Mouse (Mus musculus): Measurements from ENCODE around the gene Gm20388. TPM values are rescaled to one million over a fixed set of nuclear protein-coding genes. Genes with fewer than 3 reads are reported as not detected.
A peak's percentile ranks its signal among the peaks of the same experiment; 100 is the strongest.

Gene Gm20388
- polyA plus RNA-seq, 1 experiment from 2014 or later, result 5.5 TPM

GRCm38 (mm10) chr8:124067059-124067750, 4156.6 kb downstream of the Gm20388 start:
- H3K36me3 ChIP-seq (replicated peaks), result no peaks in the 10 kb centered on the region
- no peak for DNase-seq (ENCODE audit: extremely low spot score, low spot score)
- H3K9me3 ChIP-seq, result no peaks in the 10 kb centered on the region
- H3K27ac ChIP-seq, result no peak overlapping the region
- peaks cover 15% of the 10 kb centered on the region for H3K4me1 ChIP-seq
- WGBS, result 79% methylated on average over 4 of the region's 4 CpGs
- H3K27me3 ChIP-seq (ENCODE audit: poor library complexity, severe bottlenecking), result no peaks in the 10 kb centered on the region
- H3K4me3 ChIP-seq, result no peak overlapping the region

DNA sequence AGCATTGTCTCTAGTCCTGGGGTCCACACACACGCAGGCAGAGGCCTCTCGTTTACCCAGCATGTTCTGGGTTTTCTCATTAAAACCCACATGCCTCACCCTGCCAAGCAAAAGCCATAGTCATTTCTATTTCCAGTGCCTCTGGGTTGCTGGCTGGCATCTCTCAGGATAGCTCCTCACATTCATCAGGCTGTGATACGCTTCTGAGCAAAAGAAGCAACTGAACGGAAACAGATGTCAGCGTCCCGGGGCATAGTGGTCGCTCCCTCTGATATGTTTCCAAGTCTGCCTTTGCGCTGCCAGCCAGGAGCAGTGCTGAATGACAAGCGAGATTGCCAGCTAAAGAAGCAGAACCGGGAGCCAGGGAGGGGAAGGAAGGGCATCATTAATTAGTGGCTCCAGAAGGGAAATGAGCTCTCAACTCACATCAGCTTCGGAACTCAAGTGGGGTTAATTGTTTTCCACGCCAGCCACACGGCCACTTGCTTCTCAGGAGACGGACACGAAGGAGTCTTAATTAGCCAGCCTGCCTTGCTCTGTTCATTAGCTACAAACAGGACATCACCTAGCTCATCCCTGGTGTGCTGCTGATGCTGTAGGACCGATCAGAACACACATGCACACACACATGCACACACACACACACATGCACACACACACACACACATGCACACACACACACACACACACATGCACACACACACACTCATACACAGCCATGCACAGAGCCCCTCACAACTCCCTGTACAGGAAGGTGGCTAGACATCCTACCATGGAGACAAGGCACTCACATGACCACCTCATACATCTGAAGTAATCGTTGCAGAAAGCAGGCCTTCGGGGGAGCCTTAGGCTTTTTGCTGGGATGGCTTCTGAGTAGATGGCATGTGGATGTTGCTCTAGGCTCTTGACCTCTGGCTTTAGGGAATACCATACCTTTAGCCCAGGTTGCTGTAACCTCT, 4160.0 kb downstream of the Gm20388 start:
- H3K4me3 ChIP-seq, result no peak overlapping the region
- peak; percentile 32 for DNase-seq (ENCODE audit: extremely low spot score, low spot score)
- no peaks in the 10 kb centered on the region for H3K36me3 ChIP-seq (replicated peaks)
- H3K27ac ChIP-seq, result no peak overlapping the region; the same call in 1 of the 2 replicates
- H3K9me3 ChIP-seq, result no peaks in the 10 kb centered on the region
- 56% methylated on average over 18 of the region's 18 CpGs for WGBS
- H3K27me3 ChIP-seq (ENCODE audit: poor library complexity, severe bottlenecking), result no peaks in the 10 kb centered on the region
- peaks cover 15% of the 10 kb centered on the region for H3K4me1 ChIP-seq

GRCm38 (mm10) chr8:124075977-124076376, 4165.3 kb downstream of the Gm20388 start:
- no peak overlapping the region for H3K27ac ChIP-seq
- H3K4me1 ChIP-seq, result peaks cover 18% of the 10 kb centered on the region
- WGBS, result 74% methylated on average over 8 of the region's 8 CpGs
- H3K4me3 ChIP-seq, result no peak overlapping the region
- H3K36me3 ChIP-seq (replicated peaks), result no peaks in the 10 kb centered on the region
- no peak for DNase-seq (ENCODE audit: extremely low spot score, low spot score)
- no peaks in the 10 kb centered on the region for H3K27me3 ChIP-seq (ENCODE audit: poor library complexity, severe bottlenecking)
- H3K9me3 ChIP-seq, result no peaks in the 10 kb centered on the region

GRCm38 (mm10) chr8:124076416-124076815, 4165.8 kb downstream of the Gm20388 start:
- no peaks in the 10 kb centered on the region for H3K36me3 ChIP-seq (replicated peaks)
- peak overlapping the region; percentile 5; the same call in 1 of the 2 replicates for H3K27ac ChIP-seq
- H3K9me3 ChIP-seq, result no peaks in the 10 kb centered on the region
- WGBS, result 74% methylated on average over 3 of the region's 3 CpGs
- peaks cover 16% of the 10 kb centered on the region for H3K4me1 ChIP-seq
- DNase-seq (ENCODE audit: extremely low spot score, low spot score), result no peak
- no peaks in the 10 kb centered on the region for H3K27me3 ChIP-seq (ENCODE audit: poor library complexity, severe bottlenecking)
- no peak overlapping the region for H3K4me3 ChIP-seq

- H3K4me1 ChIP-seq, result peaks cover 16% of the 10 kb centered on the region
- no peak overlapping the region for H3K4me3 ChIP-seq
- no peaks in the 10 kb centered on the region for H3K9me3 ChIP-seq
- no peak overlapping the region for H3K27ac ChIP-seq
- DNase-seq (ENCODE audit: extremely low spot score, low spot score), result no peak
- WGBS, result 89% methylated on average over 8 of the region's 8 CpGs
- no peaks in the 10 kb centered on the region for H3K36me3 ChIP-seq (replicated peaks)
- no peaks in the 10 kb centered on the region for H3K27me3 ChIP-seq (ENCODE audit: poor library complexity, severe bottlenecking)
Observed at GRCm38 (mm10) chr8:124077377-124077776, 4166.7 kb downstream of the Gm20388 start.

DNA sequence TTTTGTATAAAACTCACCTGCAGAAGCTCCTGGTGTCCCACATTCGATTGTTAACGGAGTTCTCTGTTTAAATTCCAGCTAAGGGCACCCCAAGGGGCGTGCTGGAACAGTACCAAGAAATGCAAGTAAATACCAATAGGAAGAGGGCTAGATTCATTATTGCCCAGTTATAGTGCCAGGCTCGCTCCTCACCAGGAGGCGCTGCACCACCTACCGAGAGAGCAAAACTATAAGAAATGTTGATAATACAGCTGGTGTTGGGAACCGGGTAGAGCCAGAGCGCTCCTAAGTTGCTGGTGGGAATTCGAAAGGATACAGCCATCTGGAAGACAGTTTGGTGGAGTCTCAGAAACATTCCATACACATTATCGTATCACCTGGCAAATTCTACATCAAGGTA, 4167.4 kb downstream of the Gm20388 start:
- H3K27me3 ChIP-seq (ENCODE audit: poor library complexity, severe bottlenecking), result no peaks in the 10 kb centered on the region
- no peak for DNase-seq (ENCODE audit: extremely low spot score, low spot score)
- H3K9me3 ChIP-seq, result no peaks in the 10 kb centered on the region
- WGBS, result 87% methylated on average over 10 of the region's 10 CpGs
- H3K4me3 ChIP-seq, result no peak overlapping the region
- no peaks in the 10 kb centered on the region for H3K36me3 ChIP-seq (replicated peaks)
- H3K4me1 ChIP-seq, result peaks cover 16% of the 10 kb centered on the region
- no peak overlapping the region for H3K27ac ChIP-seq

DNA sequence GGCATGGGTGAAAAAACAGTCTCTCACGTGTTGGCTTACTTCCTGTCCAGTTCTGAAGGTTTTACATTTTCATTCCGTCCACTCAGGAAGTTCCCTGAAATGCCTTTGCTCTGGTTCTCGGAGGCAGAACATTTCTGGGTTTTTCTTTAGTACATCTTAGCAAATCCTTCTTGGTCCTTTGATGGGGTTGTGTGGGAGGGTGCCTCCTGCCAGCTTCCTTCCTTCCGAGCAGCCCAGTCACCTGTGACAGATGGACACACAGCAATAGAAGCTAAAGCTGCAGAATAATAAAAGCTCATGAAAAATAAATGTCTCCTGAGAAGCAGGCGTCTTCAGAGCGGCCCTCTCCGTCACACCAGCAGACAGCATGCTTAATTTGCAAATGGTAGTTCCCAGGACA, 4168.3 kb downstream of the Gm20388 start:
- H3K4me3 ChIP-seq, result no peak overlapping the region
- no peaks in the 10 kb centered on the region for H3K36me3 ChIP-seq (replicated peaks)
- no peaks in the 10 kb centered on the region for H3K9me3 ChIP-seq
- no peak for DNase-seq (ENCODE audit: extremely low spot score, low spot score)
- peaks cover 16% of the 10 kb centered on the region for H3K4me1 ChIP-seq
- WGBS, result 88% methylated on average over 7 of the region's 7 CpGs
- H3K27ac ChIP-seq, result no peak overlapping the region
- no peaks in the 10 kb centered on the region for H3K27me3 ChIP-seq (ENCODE audit: poor library complexity, severe bottlenecking)

DNA sequence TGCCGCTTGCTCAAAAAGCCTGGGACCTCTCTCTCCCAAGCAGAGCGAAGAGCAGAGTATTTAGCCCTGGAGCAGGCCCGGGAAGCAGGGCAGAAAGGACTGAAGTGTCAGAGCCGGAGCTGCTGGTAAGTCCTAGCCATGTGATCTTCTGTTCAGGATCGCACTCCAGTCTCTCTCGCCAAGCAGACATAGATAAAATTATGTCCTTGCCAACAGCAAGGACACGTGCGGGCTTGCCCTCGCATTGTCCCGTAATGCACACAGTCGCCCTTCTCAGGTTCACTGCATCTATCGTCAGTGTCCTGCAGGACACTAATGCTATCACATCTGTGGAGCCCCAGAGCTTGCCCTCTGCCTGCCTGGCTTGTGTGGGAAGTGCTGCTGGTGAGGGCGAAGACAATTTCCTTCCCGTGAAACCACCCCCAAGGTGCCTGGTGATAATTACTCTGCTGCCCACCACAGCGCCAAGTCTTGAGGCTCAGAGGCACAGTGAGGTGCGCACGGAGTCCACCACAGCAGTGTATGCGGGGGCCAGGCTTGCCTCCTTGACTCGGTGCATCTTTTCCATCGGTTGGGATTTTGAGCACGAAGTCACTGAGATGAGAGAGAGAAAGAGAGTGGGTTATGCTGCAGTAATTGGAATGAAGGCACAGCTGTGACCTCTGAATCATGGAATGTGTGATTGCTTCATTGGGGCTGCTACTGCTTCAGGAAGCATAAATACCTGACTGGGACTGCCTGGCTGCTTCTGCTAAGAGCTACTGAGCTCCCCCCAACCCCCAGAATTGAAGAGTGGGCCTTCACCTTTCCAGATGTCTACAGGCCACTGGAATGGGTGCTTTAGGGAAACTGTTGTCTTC, 4170.1 kb downstream of the Gm20388 start:
- Histone ChIP-seq H3K4me1 (peaks cover 16% of the 10 kb centered on the region), H3K27ac (0 out of 2 replicates have a peak overlapping the region, but pooled peaks have one; percentile 51), H3K27me3 (ENCODE audit: poor library complexity, severe bottlenecking) (no peaks in the 10 kb centered on the region), H3K4me3 (no peak overlapping the region), H3K9me3 (no peaks in the 10 kb centered on the region), H3K36me3 (replicated peaks) (no peaks in the 10 kb centered on the region)
- WGBS, result 87% methylated on average over 21 of the region's 21 CpGs
- DNase-seq (ENCODE audit: extremely low spot score, low spot score), result no peak

DNA sequence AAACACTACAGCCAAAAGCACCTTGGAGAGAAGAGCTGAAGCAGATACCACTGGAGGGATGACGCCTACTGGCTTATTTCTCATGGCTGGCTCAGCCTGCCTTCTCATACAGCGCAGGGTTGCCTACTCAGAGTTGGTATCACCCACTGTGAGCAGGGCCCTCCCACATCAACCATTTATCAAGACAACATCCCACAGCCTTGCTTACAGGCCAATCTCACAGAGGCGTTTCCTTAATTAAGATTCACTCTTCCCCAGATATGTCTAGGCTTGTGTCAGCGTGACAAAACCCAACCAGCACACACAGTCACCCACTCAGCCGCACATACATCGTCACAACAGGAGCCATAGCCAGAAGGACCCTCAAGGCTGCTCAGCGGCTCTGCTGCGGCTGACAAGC, 4172.0 kb downstream of the Gm20388 start:
- Histone ChIP-seq H3K36me3 (replicated peaks) (no peaks in the 10 kb centered on the region), H3K27me3 (ENCODE audit: poor library complexity, severe bottlenecking) (no peaks in the 10 kb centered on the region), H3K27ac (no peak overlapping the region), H3K9me3 (no peaks in the 10 kb centered on the region), H3K4me3 (no peak overlapping the region), H3K4me1 (peaks cover 5% of the 10 kb centered on the region; the same call in 1 of the 2 replicates)
- 93% methylated on average over 8 of the region's 8 CpGs for WGBS
- no peak for DNase-seq (ENCODE audit: extremely low spot score, low spot score)

GRCm38 (mm10) chr8:124083611-124084010, 4173.0 kb downstream of the Gm20388 start:
- no peak overlapping the region for H3K4me3 ChIP-seq
- 83% methylated on average over 7 of the region's 7 CpGs for WGBS
- no peaks in the 10 kb centered on the region for H3K27me3 ChIP-seq (ENCODE audit: poor library complexity, severe bottlenecking)
- no peak overlapping the region for H3K27ac ChIP-seq
- H3K36me3 ChIP-seq (replicated peaks), result no peaks in the 10 kb centered on the region
- no peak for DNase-seq (ENCODE audit: extremely low spot score, low spot score)
- peaks cover 13% of the 10 kb centered on the region for H3K4me1 ChIP-seq
- no peaks in the 10 kb centered on the region for H3K9me3 ChIP-seq

- H3K27ac ChIP-seq, result no peak overlapping the region
- no peaks in the 10 kb centered on the region for H3K36me3 ChIP-seq (replicated peaks)
- H3K9me3 ChIP-seq, result no peaks in the 10 kb centered on the region
- WGBS, result 73% methylated on average over 4 of the region's 4 CpGs
- no peak for DNase-seq (ENCODE audit: extremely low spot score, low spot score)
- H3K4me3 ChIP-seq, result no peak overlapping the region
- peaks cover 13% of the 10 kb centered on the region for H3K4me1 ChIP-seq
- H3K27me3 ChIP-seq (ENCODE audit: poor library complexity, severe bottlenecking), result no peaks in the 10 kb centered on the region
Observed at GRCm38 (mm10) chr8:124085668-124086067, 4175.0 kb downstream of the Gm20388 start.

GRCm38 (mm10) chr8:124088092-124088613, 4177.5 kb downstream of the Gm20388 start:
- DNase-seq (ENCODE audit: extremely low spot score, low spot score), result no peak
- H3K9me3 ChIP-seq, result no peaks in the 10 kb centered on the region
- H3K4me1 ChIP-seq, result peaks cover 9% of the 10 kb centered on the region
- no peak overlapping the region for H3K4me3 ChIP-seq
- WGBS, result 35% methylated on average over 11 of the region's 11 CpGs
- peak overlapping the region; percentile 22; the same call in 1 of the 2 replicates for H3K27ac ChIP-seq
- no peaks in the 10 kb centered on the region for H3K27me3 ChIP-seq (ENCODE audit: poor library complexity, severe bottlenecking)
- H3K36me3 ChIP-seq (replicated peaks), result no peaks in the 10 kb centered on the region
